Mouse (Mus musculus): ENCODE measurements around the gene Dnajb12.
A peak's percentile ranks its signal among the peaks of the same experiment; 100 is the strongest.

The Dnajb12 gene

GRCm38 (mm10) chr10:59920810-59921681, 41.7 kb downstream of the Dnajb12 start:
- peak; percentile 77 for DNase-seq

GRCm38 (mm10) chr10:59923493-59923892, 44.1 kb downstream of the Dnajb12 start:
- no peak for DNase-seq

GRCm38 (mm10) chr10:59924305-59924704, 44.9 kb downstream of the Dnajb12 start:
- DNase-seq, result no peak

GRCm38 (mm10) chr10:59929205-59929604, 49.8 kb downstream of the Dnajb12 start:
- no peak for DNase-seq

- no peak for DNase-seq
Observed at GRCm38 (mm10) chr10:59930996-59931395, 51.6 kb downstream of the Dnajb12 start.

GRCm38 (mm10) chr10:59932521-59932920, 53.2 kb downstream of the Dnajb12 start:
- DNase-seq, result no peak

- DNase-seq, result no peak
Observed at GRCm38 (mm10) chr10:59934039-59934438, 54.7 kb downstream of the Dnajb12 start.

- no peak for DNase-seq
Observed at GRCm38 (mm10) chr10:59936058-59936856, 56.9 kb downstream of the Dnajb12 start.

GRCm38 (mm10) chr10:59938662-59939061, 59.3 kb downstream of the Dnajb12 start:
- no peak for DNase-seq

- no peak for DNase-seq
Observed at GRCm38 (mm10) chr10:59939081-59939480, 59.7 kb downstream of the Dnajb12 start.

GRCm38 (mm10) chr10:59942281-59942846, 63.0 kb downstream of the Dnajb12 start:
- DNase-seq, result peak; percentile 78

- peak; percentile 83 for DNase-seq
Observed at GRCm38 (mm10) chr10:59942847-59943420, 63.6 kb downstream of the Dnajb12 start.

GRCm38 (mm10) chr10:59943421-59943989, 64.1 kb downstream of the Dnajb12 start:
- DNase-seq, result peak; percentile 76

GRCm38 (mm10) chr10:59945416-59945815, 66.1 kb downstream of the Dnajb12 start:
- no peak for DNase-seq

- DNase-seq, result no peak
Observed at GRCm38 (mm10) chr10:59946362-59946761, 67.0 kb downstream of the Dnajb12 start.

GRCm38 (mm10) chr10:59947296-59948073, 68.1 kb downstream of the Dnajb12 start:
- no peak for DNase-seq

GRCm38 (mm10) chr10:59948363-59949254, 69.3 kb downstream of the Dnajb12 start:
- DNase-seq, result peak; percentile 57

All from cerebellum, adult 11-12 months (tissue).